Mouse (Mus musculus) embryonic fibroblast, embryonic 13.5 days (primary cell): Measurements from ENCODE around the gene Cul4b.

Experiments used
- CTCF ChIP-seq: IDR thresholded peaks from 2 replicates; pipeline ENCODE4 v1.5.1; 2011; ENCODE audit warnings: mild to moderate bottlenecking, control low read depth, low read length, moderate library complexity, borderline replicate concordance; ENCODE audit not compliant: insufficient read depth
- POLR2A ChIP-seq: IDR thresholded peaks from 2 replicates; pipeline ENCODE4 v1.6.1; 2011; ENCODE audit warnings: low read depth, mild to moderate bottlenecking, control low read depth, low read length, moderate library complexity

- no peak for TF ChIP-seq CTCF
- no peak for TF ChIP-seq POLR2A
These were observed 15.8 kb upstream of the Cul4b start for GRCm38 (mm10) chrX:38591749-38592148.
